ENCODE assay signal across 19 mouse cellular contexts in genomic region chr17:50467438-50467837, GRCm38 (mm10). TPM values are rescaled to one million over a fixed set of nuclear protein-coding genes. Genes with fewer than 3 reads are reported as not detected.
DNase-seq lines count a peak whose midpoint lies in the region; ATAC-seq lines count a peak whose summit lies in the region.
"Had no signal": no experiment of that assay in that cellular context is flagged by ENCODE, and none has a peak within 500 bp of the region (broad histone marks: within the 10 kb centered on the region; RNA-seq: fewer than 3 reads in every experiment).

No protein-coding gene starts in this region.

- peak; percentile 17 for DNase-seq in heart, adult 11 months
- DNase-seq in heart, adult 18-20 months: no peak
- DNase-seq in cerebellum, adult 11-12 months: no peak
- no peak for DNase-seq in cerebellum, adult 11 months
- DNase-seq: adrenal gland, adult 2 months; adrenal gland, adult 8-10 months; adrenal gland, postnatal 10 days; adrenal gland, postnatal 14 days; adrenal gland, postnatal 25 days; adrenal gland, postnatal 36 days; B cell, adult 2 months; cerebellum, adult 18-20 months; cerebellum, adult 2 months; cerebellum, adult 8-10 months had no signal

- peak; percentile 73 for ATAC-seq in erythroblast, adult 5-6 weeks (replicated peaks; ENCODE audit: low FRiP score, poor library complexity, severe bottlenecking)
- peak; percentile 66 for ATAC-seq in erythroid progenitor cell, adult 5-6 weeks (replicated peaks; ENCODE audit: low FRiP score, poor library complexity, severe bottlenecking)
- ATAC-seq: activated CD4-positive, CD25-positive, alpha-beta regulatory T cell, adult 4 months; CD4-positive, CD25-positive, alpha-beta regulatory T cell, adult 4 months; Patski had no signal

RNA-seq across cellular contexts. Expression of gene Plcl2, which starts 41.8 kb away (rescaled TPM):
- 1 to 10 TPM; 8.7 to 9.1 TPM for total RNA-seq in heart, adult 18-20 months (2021)
- total RNA-seq in erythroblast, adult 5-6 weeks (2015; ENCODE audit: low replicate concordance): 97.0 and 109 TPM in 2 replicates
- 129 and 135 TPM in 2 replicates for total RNA-seq in erythroblast, adult 5-6 weeks (2017; ENCODE audit: low replicate concordance)
- 145 and 168 TPM in 2 replicates for total RNA-seq in erythroid progenitor cell, adult 5-6 weeks (2015; ENCODE audit: low replicate concordance)
- total RNA-seq in erythroid progenitor cell, adult 5-6 weeks (2017; ENCODE audit: low replicate concordance): 165 and 173 TPM in 2 replicates

Comparison
In these comparisons a context has a peak if more than half of its experiments do, and no peak if none do; other contexts are left out.
1. RNA of gene Plcl2, which starts 41.8 kb away (total RNA-seq): 145 to 173 TPM in erythroid progenitor cell, adult 5-6 weeks and 97.0 to 135 TPM in erythroblast, adult 5-6 weeks; 8.7 to 9.1 TPM in heart, adult 18-20 months; every median in the first group is over 4 times any median in the second.